Mouse (Mus musculus) G1E (cell line): ENCODE measurements around the gene Klk9.

Source experiments
- CTCF ChIP-seq: IDR thresholded peaks from 2 replicates; pipeline ENCODE4 v1.5.1; 2012; ENCODE audit warnings: low read depth, low read length, inconsistent platforms, mixed read lengths
- GATA1 ChIP-seq: IDR thresholded peaks from 2 replicates; pipeline ENCODE4 v1.6.1; 2012; ENCODE audit warnings: borderline replicate concordance, low read length, inconsistent platforms, mixed read lengths
- TAL1 ChIP-seq: conservative IDR thresholded peaks from 2 replicates; pipeline ENCODE4 v1.6.1; 2012; ENCODE audit warnings: low read depth, low read length, inconsistent platforms, mixed read lengths

- TF ChIP-seq CTCF (no peak), TAL1 (no peak), GATA1 (no peak)
Measured at GRCm38 (mm10) chr7:43789295-43789694, 2.4 kb upstream of the Klk9 start.
